Mouse (Mus musculus) layer of hippocampus, adult 6 months (tissue): ENCODE results near the gene Fgd1. TPM values are rescaled to one million over a fixed set of nuclear protein-coding genes. Genes with fewer than 3 reads are reported as not detected.

Source experiments
- long read RNA-seq, 2 experiments: library from polyadenylated mRNA; unstranded; transcript quantifications; one replicate each; pipeline ENCODE4 v2.0.0; 2019 to 2020
- polyA plus RNA-seq: library from polyadenylated mRNA; unstranded; fragments of <200 nt; fragmentation: Nextera tagmentation; gene quantifications from 2 replicates; pipeline ENCODE4 v1.2.3, GENCODE M21; 2021

Gene Fgd1
- 2.3 and 2.6 TPM in 2 replicates for polyA plus RNA-seq
- long read RNA-seq, experiment 1, full-length matches to known transcripts: 2 of 13 reads
- long read RNA-seq, experiment 1, partial matches to known transcripts: 3 of 13 reads
- long read RNA-seq, experiment 1, other reads (novel, unspliced or antisense): 8 of 13 reads
- long read RNA-seq, experiment 2, full-length matches to known transcripts: 2 of 15 reads
- long read RNA-seq, experiment 2, partial matches to known transcripts: 11 of 15 reads
- long read RNA-seq, experiment 2, other reads (novel, unspliced or antisense): 2 of 15 reads

GRCm38 (mm10) chrX:151045850-151046249 is at the start of gene Fgd1:
TSS of gene Fgd1 (plus strand) at chrX:151046150.

GRCm38 (mm10) chrX:151016938-151017877 is 28.7 kb upstream of the Fgd1 start, which contains the start of gene Gnl3l:
TSS of gene Gnl3l (minus strand) at chrX:151017322.

GRCm38 (mm10) chrX:151096171-151097058 is 50.5 kb downstream of the Fgd1 start, which contains the start of gene Tsr2:
TSS of gene Tsr2 (minus strand) at chrX:151096543.

Other genes with a start within 250 kb of the Fgd1 start
- 36.1 and 36.7 TPM in 2 replicates for gene Maged2, start 231.8 kb upstream of the Fgd1 start, polyA plus RNA-seq
- 73.9 and 88.5 TPM in 2 replicates for gene Gnl3l, start 28.8 kb upstream of the Fgd1 start, polyA plus RNA-seq
- gene Tsr2, start 50.4 kb downstream of the Fgd1 start, polyA plus RNA-seq: 34.2 and 37.2 TPM in 2 replicates
- 5.6 and 7.5 TPM in 2 replicates for gene Wnk3, start 151.9 kb downstream of the Fgd1 start, polyA plus RNA-seq